Mouse (Mus musculus) 416B (cell line): ENCODE results near the gene Dpp6.

Source experiments
- DNase-seq: peaks from one replicate; pipeline ENCODE4 v3.0.0; 2011; ENCODE audit warnings: low read depth

Gene Dpp6

DNA sequence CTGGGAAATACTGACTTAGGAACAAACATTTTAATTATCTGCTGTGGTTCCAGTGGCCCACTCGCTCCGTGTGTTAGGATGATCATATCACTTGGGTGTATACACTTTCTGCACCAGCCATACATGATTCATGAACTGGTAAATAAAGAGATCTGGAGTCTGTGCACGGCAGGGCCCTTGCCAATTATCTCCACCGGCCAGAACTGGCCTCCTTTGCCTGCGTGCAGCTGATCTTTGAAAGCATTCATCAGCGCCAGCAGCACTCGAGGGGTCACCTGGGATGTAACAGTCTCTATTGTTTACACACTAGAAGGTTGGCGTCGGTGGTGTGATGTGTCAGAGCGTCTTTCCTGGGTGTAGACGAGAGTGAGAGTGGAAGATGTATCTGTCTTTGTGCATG lies 868.2 kb downstream of the Dpp6 start:
- DNase-seq = no peak

DNA sequence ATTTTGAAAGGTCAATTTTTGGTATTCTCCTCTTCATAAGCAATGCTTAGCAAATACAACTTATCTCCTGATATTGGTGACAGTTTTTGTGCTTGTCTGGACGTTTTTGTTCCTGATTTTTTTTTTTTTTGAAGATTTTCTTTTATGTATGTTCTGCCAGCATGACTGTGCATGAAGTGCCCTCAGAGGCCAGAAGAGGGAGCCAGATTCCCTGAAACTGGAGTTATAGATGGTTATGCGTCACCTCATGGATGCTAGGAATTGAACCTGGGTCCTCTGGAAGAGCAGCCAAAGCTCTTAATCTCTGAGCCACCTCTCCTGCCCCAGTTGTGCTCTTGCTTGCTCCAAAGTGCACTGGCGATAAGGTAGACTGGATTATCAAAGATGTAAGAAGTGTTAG lies 868.9 kb downstream of the Dpp6 start:
- DNase-seq = no peak

DNA sequence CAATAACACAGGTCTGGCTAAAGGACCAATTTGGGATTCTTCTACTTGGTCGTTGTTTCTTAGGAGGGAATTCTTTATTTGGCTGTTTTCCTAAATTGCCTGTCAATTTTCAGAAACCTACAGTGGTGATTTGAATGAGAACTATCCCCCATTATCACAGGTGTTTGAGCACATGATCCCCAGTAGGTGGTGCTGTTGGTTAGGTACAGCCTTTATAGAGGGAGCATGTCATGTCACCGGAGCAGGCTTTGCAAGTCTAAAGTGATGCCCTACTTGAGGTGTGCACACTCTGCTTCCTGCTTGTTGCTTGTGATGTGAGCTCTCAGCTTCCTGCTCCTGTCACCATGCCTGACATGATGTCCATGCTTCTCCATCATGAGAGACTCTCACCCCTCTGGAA lies 870.3 kb downstream of the Dpp6 start:
- peak; percentile 37 for DNase-seq

DNA sequence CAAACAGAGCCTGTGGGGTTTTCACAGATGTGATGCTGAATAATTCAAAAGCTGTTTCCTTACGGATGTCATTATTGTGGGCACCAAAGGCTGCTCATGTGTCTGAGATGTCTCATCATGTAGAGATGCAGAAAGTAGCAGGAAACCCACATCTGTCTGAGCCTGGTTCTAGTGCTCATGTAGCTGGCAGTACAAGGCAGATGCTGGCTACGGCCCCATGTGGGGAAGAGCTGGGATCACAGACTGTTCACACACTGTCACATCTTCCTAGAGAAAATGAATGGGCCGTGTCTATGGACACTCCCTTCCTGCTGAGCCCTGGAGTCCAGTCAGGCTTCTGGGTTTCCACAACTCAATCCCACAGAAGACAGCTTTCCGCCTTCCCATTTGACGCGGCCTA lies 885.5 kb downstream of the Dpp6 start:
- DNase-seq = no peak

DNA sequence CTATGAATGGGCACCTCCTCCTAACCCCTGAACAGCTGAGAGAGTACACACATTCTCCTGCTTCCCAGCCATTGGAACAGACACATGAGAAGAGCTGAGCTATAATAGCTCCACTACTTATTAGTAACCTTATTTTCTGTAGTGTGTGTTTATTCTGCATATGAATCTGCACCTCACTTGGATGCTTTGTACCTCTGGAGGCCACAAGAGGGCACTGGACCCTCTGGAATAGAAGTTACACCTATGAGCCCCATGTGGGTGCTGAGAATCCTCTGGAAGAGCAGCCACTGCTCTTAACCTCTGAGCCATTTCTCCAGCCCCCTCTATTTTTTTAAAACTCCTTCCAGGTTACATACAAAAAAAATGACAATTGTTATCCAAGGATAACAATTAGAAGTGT lies 888.0 kb downstream of the Dpp6 start:
- no peak for DNase-seq

DNA sequence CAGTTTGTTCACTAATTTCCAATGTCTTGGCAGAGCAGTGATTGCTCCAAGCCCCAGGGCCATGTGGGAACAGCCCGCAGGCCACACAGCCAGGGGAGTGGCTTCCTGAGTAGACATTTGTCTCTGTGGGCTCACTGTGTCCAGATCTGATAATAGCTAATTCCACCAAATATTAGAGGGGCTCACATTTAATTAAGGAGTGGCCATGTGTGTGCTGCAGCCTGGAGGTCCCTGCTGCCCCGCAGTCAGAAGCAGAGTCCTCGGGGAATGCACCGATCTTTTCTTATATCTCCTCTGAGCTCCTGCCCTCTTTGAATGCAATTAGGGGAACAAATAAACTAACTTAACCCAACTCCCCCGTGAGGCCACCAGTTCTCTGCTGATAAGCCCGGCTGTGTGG lies 889.5 kb downstream of the Dpp6 start:
- no peak for DNase-seq

DNA sequence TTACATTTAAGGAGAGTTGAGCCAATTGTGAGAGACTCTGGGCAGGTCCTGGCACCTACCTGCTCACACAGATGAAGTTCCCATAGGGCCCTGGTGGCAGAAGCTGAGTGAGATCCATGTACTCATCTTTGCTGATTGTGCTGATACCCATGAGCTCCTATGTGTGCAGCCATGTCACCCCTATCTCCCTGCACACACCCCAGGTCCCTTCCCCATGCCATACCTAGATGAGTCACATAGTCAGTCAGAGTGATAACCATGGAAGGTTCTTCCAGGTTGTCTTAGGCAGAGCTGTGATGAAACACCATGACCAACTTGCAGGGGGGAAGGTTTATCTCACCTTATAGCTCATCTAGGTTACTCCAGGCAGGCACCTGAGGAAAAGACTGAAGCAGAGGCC lies 890.3 kb downstream of the Dpp6 start:
- no peak for DNase-seq

DNA sequence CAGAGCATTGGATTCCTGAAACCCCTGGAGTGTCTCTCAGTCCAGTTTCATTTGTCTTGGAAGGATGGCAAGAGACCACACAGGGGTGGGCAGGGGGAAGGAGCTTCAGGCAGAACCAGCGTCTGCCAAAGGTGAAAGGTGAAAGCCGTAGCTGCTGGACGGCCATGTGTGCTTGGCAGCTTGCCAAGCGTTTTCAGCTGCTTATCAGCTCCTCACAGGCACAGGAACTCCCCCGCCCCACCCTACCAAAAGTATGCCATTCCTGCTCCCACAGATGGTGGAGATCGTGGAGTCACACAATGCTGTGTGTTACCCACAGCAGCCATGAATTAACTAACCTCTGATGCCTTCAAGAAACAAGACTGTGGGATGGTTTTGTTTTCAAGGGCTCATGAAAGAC lies 891.2 kb downstream of the Dpp6 start:
- peak; percentile 72 for DNase-seq

DNA sequence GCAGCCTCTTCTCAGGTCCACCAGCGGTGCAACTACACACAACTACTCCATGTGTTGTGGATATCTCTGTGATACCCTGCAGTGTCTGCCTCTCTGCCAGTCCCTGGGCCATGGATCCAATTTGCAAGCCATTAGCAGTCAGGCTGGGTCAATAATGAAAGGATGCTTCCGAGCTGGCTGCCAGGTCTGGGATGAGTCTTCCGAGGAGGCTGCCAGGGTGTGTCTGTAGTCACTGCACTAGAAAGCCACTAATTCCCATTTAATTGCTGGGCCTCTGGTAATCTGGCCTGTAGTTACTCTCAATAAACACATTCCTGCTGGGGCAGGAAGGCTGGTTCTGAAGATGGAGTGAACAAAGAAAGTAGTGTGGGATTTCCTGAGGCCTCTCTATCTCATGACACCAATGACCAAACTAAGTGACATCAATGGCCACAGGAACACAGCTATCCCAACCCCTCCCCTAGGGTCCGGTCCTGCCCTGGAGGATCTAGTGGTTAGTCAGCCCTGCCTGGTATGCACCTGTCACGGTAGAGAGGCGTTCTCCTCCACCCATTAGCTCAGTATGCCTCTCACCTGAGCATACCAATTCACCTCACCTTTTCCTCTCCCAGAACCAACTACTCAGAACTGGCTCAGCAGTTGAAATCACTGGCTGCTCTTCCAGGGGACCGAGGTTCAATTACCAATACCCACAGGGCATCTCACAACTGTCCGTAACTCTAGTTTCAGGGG lies 894.6 kb downstream of the Dpp6 start:
- DNase-seq = no peak

DNA sequence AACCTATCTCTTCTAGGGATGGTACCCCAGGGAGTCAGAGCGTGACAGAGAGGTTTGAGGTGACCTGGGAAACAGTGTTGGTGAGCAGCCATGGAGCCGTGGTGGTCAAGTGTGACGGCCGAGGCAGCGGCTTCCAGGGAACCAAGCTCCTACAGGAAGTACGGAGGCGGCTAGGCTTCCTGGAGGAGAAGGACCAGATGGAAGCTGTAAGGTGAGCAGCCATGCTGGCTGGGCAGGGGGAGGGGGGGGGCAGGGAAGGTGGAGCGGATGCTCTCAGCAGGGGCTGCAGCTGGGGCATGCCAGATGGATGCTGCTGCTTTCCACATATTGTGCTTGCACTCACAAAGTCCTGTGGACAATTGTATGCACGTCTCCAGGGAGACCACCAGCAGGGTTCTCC lies 897.4 kb downstream of the Dpp6 start:
- DNase-seq = no peak

DNA sequence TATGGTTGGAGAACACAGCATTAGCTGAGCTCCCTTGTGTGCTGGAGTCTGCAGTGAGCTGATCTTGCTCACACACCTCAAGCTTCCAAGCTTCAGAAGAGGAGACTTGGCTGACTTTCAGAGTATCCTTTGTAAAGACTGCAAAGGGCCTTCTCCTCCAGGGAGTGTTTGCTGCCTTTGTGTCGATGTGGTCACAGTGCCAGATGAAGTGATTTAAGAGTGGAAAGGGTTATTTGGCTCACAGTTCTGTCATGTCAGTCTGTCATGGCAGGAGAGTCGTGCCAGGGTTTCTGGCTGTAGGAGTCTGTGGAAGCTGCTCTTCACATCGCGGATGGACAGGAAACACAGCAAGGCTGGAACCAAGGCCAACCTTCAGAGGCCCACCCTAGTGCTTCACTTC lies 899.0 kb downstream of the Dpp6 start:
- no peak for DNase-seq

DNA sequence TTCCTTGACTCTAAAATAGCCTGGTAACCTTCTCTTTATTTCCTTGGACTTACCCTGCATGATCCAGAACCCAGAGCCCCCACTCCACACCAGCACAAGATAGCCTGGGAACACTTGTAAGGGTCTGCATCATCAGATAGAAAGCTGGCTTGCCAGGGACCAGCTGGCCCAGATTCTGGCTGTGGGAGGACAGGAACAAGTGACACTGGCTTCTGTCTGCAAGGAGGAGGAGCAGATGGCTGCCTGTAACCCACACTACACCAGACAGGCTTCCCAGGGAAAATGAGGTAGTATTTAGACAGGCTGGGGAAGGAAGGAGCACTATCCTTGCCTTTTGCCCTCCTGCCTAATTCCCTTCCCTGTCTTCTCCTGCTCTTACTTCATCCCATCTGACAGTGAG lies 900.3 kb downstream of the Dpp6 start:
- DNase-seq = no peak

DNA sequence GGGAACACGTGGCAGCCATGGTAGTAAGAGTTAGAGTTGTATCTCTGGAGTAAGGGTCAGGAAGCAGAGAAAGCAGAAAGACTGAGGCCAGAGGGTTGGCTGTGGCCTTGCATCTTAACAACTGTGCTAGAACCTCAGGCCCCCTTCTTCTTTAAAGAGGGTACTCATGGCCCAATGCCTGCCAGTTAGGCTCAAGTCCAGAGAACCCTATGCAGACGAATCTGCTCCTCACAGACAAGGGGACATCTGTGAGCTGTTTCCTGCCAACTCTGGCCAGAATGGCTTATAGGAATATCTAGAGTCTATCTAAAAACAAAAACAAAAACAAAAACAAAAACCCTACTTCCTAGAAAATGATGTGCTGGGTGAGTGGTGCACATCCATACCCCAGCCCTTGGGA lies 902.3 kb downstream of the Dpp6 start:
- no peak for DNase-seq

DNA sequence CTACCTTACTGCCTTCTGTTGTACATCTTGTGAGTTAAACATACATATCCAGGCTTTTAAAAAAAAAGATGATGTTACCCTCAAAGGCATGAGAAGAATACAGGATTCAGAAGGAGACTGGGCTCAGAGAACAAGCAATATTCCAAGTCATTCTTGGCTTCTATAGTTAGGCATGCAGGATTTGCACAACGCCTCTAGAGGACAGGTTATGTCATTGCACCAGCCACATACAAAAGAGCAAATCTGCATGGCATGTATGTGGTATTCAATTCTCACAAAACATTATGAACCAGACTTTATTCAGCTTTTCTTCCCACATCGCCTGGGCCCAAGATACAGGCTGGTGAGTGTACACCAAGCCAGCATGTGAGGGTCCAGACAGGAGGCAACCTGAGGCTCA lies 907.5 kb downstream of the Dpp6 start:
- no peak for DNase-seq

DNA sequence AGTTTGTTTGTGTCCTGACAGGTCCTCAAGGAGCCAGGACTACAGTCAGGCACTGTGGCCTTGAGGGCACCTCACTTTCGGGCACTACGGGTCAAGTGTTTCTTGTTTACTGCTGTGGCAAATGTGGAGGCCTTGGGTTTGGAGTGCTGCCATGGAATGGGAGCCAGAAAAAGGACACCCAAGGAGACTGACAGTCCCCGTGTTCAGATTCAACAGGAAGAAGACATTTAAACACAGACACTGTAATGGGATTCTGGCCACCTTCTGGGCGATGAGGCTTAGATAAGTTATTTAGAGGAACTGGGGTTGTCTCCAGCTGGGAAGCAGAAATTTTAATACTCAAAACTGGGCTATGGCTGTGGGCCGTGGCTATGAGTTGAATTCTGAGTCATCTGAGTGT lies 913.7 kb downstream of the Dpp6 start:
- DNase-seq = no peak

DNA sequence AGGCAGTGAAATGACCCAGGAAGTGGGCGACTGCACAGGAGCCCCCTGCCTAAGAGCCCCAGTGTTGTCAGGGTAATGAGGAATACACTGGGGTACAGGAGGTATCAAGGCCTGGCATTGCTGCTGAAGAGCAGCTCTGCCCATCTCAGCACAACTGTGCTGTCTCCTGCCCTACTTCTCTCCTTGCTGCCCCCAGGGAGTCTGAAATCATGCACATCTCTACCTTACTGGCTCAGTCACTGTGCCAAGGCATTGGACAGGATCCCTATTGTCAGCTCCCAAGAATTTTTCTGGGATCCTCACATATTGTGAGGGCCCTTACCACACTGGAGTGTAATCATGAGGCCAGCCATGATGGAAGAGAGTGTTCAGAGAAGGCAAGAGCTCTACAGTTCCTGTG lies 914.4 kb downstream of the Dpp6 start:
- DNase-seq = no peak

DNA sequence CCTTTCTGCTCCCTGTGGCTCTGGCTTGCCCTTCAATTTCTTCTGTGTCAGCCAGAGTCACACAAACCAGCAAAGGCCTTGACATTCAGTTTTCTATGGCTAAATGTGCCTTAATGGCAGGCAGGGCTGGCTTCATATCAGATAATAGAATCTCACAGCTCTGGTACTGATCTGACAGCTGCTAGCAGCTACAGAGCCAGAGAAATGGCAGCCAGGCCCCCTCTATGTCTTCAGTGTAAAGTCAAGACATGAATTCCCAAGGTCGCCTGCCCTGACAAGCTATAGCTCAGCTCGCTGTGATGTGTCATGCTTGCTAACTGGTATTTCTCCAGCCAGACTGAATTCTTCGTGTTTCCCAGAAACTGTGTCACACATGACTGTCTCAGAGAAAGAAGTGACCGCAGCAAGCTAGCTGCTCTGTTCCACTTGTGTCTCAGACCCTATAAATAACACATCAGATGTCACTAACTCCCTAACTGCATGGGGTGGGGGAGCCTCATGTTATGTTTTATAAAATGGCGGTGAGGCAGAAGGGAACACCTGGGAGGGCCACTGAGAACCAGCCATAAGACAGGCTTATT lies 915.4 kb downstream of the Dpp6 start:
- DNase-seq = no peak

DNA sequence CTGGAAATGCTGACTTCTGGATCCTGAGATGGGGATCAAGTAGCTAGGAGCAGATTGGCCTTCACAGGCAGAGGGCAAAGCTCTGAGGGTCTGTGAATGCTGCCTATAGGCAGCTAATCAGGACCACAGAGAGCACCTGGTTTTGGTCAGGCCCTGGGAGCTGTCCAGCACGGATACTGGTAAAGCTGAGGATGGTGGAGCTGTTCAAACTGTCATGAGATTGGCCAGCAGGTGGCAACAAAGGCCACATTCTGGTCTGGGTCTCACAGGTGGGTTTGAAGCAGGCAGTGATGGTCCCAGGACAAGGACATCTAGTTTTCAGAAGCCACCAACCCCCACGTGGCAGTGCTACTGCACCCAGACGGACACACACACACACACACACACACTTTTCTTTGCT lies 920.2 kb downstream of the Dpp6 start:
- peak; percentile 77 for DNase-seq

DNA sequence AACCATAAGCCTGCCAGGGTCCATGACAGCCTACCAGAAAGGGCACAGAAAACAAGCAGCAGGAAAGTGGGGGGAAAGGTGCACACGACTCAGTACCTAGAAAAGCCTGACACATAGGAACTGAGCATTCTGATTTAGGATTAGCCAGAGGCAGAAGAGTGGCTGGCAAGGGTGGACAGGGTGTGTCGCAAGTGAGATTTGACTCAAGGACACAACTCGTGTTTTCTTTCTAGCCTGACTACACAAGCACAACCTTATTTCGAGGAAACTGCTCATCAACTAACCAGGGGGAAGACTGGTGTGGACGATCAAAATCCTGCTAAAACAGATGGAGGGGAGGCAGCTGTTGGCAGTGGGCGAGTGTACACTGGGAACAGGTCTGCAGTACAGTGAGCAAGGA lies 922.2 kb downstream of the Dpp6 start:
- DNase-seq = peak; percentile 8

DNA sequence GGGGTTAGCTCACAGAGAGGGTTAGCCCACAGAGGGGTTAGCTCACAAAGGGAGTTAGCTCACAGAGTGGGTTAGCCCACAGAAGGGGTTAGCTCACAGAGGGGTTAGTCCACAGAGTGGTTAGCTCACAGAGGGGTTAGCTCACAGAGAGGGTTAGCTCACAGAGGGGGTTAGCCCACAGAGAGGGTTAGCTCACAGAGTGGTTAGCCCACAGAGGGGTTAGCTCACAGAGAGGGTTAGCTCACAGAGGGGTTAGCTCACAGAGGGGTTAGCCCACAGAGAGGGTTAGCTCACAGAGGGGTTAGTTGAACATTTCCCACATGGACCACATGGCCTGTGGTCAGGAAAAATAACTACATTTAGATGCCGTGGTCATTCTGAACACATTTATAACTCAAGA lies 927.9 kb downstream of the Dpp6 start:
- peak; percentile 51 for DNase-seq

DNA sequence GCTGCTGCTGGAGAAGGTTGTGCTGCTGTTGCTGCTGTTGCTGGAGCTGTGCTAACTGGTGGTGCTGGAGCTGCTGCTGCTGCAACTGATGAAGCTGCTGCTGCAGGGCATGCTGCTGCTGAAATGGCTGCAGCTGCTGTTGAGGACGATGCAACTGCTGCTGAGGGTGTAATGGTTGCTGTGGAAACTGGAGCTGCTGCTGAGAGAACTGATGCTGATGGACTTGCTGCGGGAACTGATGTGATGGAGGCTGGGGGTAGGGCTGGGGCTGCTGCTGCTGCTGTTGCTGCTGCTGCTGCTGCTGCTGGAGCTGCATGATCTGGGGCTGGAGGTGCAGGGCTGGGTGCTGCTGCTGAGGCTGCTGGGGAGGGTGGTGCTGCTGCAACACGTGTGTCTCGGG lies 948.8 kb downstream of the Dpp6 start:
- DNase-seq = no peak

DNA sequence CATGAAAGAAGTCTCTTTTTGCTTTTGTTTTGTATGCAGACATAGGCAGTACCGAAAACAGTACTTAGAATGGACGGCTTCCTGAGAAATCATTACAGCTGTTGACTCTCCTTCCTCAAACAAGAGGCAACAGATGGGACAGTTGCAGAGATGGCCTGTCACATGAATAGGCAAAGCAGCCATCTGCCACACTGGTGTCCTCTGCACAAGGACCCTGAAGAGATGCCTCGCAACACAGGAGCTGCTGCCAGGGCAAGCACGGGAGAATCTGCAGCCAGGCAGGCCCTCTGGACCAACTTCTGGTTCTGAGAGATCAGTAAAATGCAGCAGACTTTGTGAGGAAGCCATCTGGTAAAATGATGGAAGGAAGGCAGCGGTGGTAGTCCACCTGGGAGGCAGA lies 950.9 kb downstream of the Dpp6 start:
- no peak for DNase-seq
